Mouse (Mus musculus) testis, adult 2 months (tissue): ENCODE results near the gene Cbx2. TPM values are rescaled to one million over a fixed set of nuclear protein-coding genes. Genes with fewer than 3 reads are reported as not detected.
A peak's percentile ranks its signal among the peaks of the same experiment; 100 is the strongest.

Source experiments
- H3K27ac ChIP-seq: fragments of 200-500 bp; 2 replicates; pipeline ENCODE4 v1.5.1; 2012; ENCODE audit warnings: low read depth, low read length; ENCODE audit not compliant: control insufficient read depth, insufficient read depth
- H3K27me3 ChIP-seq: fragments of 200-500 bp; 2 replicates; pipeline ENCODE4 v1.6.1; 2012; ENCODE audit warnings: mild to moderate bottlenecking, low read length, moderate library complexity; ENCODE audit not compliant: control insufficient read depth, insufficient read depth
- H3K36me3 ChIP-seq: fragments of 200-500 bp; 2 replicates; pipeline ENCODE4 v1.6.1; 2012; ENCODE audit warnings: mild to moderate bottlenecking, low read length; ENCODE audit not compliant: control insufficient read depth, insufficient read depth
- H3K4me1 ChIP-seq: fragments of 200-500 bp; 2 replicates; pipeline ENCODE4 v1.6.1; 2012; ENCODE audit warnings: low read length; ENCODE audit not compliant: control insufficient read depth, insufficient read depth
- H3K4me3 ChIP-seq: fragments of 200-500 bp; 2 replicates; pipeline ENCODE4 v1.5.1; 2012; ENCODE audit warnings: low read depth, mild to moderate bottlenecking, low read length, moderate library complexity, mixed read lengths; ENCODE audit not compliant: control insufficient read depth
- CTCF ChIP-seq: fragments of 200-500 bp; IDR thresholded peaks from 2 replicates; pipeline ENCODE4 v1.5.1; 2012; ENCODE audit warnings: low read depth, mild to moderate bottlenecking, inconsistent platforms, low read length, moderate library complexity; ENCODE audit not compliant: control insufficient read depth, insufficient read depth, insufficient replicate concordance
- POLR2A ChIP-seq: fragments of 200-500 bp; IDR thresholded peaks from 2 replicates; pipeline ENCODE4 v1.6.1; 2012; ENCODE audit warnings: low read depth, mild to moderate bottlenecking, inconsistent platforms, low read length, moderate library complexity; ENCODE audit not compliant: control insufficient read depth
- polyA plus RNA-seq: library from polyadenylated mRNA; depleted of rRNA; stranded (reverse); fragments of >200 nt; gene quantifications from 2 replicates; pipeline ENCODE4 v1.2.3, GENCODE M21; 2012

The Cbx2 gene
- polyA plus RNA-seq, 1 experiment = 2.3 TPM

GRCm38 (mm10) chr11:119056301-119057211, 33.8 kb downstream of the Cbx2 start:
- Histone ChIP-seq H3K4me3 (peak overlapping the region; percentile 80), H3K4me1 (peaks cover 48% of the 10 kb centered on the region), H3K27me3 (peaks cover 6% of the 10 kb centered on the region), H3K27ac (peak overlapping the region; percentile 0), H3K36me3 (no peaks in the 10 kb centered on the region)
- TF ChIP-seq POLR2A (no peak), CTCF (no peak)

GRCm38 (mm10) chr11:119057291-119057690, 34.5 kb downstream of the Cbx2 start:
- H3K4me1 ChIP-seq = peaks cover 48% of the 10 kb centered on the region
- no peaks in the 10 kb centered on the region for H3K36me3 ChIP-seq
- TF ChIP-seq POLR2A = no peak
- TF ChIP-seq CTCF = no peak
- peak overlapping the region; percentile 80 for H3K4me3 ChIP-seq
- peaks cover 6% of the 10 kb centered on the region for H3K27me3 ChIP-seq
- peak overlapping the region; percentile 0; the same call in 1 of the 2 replicates for H3K27ac ChIP-seq

GRCm38 (mm10) chr11:119058041-119058995, 35.6 kb downstream of the Cbx2 start:
- peaks cover 6% of the 10 kb centered on the region for H3K27me3 ChIP-seq
- TF ChIP-seq POLR2A (no peak), CTCF (no peak)
- peaks cover 38% of the 10 kb centered on the region for H3K4me1 ChIP-seq
- peak overlapping the region; percentile 57 for H3K4me3 ChIP-seq
- no peaks in the 10 kb centered on the region for H3K36me3 ChIP-seq
- H3K27ac ChIP-seq = no peak overlapping the region

- H3K27me3 ChIP-seq = peaks cover 6% of the 10 kb centered on the region
- no peak overlapping the region for H3K4me3 ChIP-seq
- TF ChIP-seq POLR2A = no peak
- no peak for TF ChIP-seq CTCF
- H3K36me3 ChIP-seq = no peaks in the 10 kb centered on the region
- H3K4me1 ChIP-seq = peaks cover 33% of the 10 kb centered on the region
- H3K27ac ChIP-seq = no peak overlapping the region
Observed at GRCm38 (mm10) chr11:119059256-119059655, 36.5 kb downstream of the Cbx2 start.

GRCm38 (mm10) chr11:119066841-119067240, 44.1 kb downstream of the Cbx2 start:
- Histone ChIP-seq H3K4me1 (no peaks in the 10 kb centered on the region), H3K27me3 (no peaks in the 10 kb centered on the region), H3K27ac (no peak overlapping the region), H3K36me3 (no peaks in the 10 kb centered on the region), H3K4me3 (no peak overlapping the region)
- TF ChIP-seq POLR2A (no peak), CTCF (no peak)

- Histone ChIP-seq H3K4me3 (no peak overlapping the region), H3K4me1 (no peaks in the 10 kb centered on the region), H3K27me3 (no peaks in the 10 kb centered on the region), H3K27ac (no peak overlapping the region), H3K36me3 (no peaks in the 10 kb centered on the region)
- TF ChIP-seq CTCF = no peak
- no peak for TF ChIP-seq POLR2A
Observed at GRCm38 (mm10) chr11:119072239-119072638, 49.5 kb downstream of the Cbx2 start.

GRCm38 (mm10) chr11:119072986-119073385, 50.2 kb downstream of the Cbx2 start:
- H3K4me1 ChIP-seq = 0 out of 2 replicates have a peak, but pooled peaks cover under 1% of the 10 kb centered on the region
- H3K36me3 ChIP-seq = no peaks in the 10 kb centered on the region
- TF ChIP-seq POLR2A = no peak
- no peak for TF ChIP-seq CTCF
- H3K4me3 ChIP-seq = no peak overlapping the region
- H3K27me3 ChIP-seq = no peaks in the 10 kb centered on the region
- H3K27ac ChIP-seq = no peak overlapping the region
